Mouse (Mus musculus) spleen, adult 10 weeks (tissue): ENCODE measurements around the gene Clca4b. TPM values are rescaled to one million over a fixed set of nuclear protein-coding genes. Genes with fewer than 3 reads are reported as not detected.

ENCODE experiments used
- polyA plus RNA-seq: library from polyadenylated mRNA; stranded (reverse); fragments of 350-450 nt; fragmentation: Illumina TruSeq; extraction: RNeasy Lipid Tissue Mini Kit (QIAGEN cat#74804); gene quantifications from one replicate; pipeline ENCODE4 v1.2.3, GENCODE M21; 2015; ENCODE audit warnings: low replicate concordance; ENCODE audit not compliant: insufficient read depth

The Clca4b gene
- not detected for polyA plus RNA-seq

DNA sequence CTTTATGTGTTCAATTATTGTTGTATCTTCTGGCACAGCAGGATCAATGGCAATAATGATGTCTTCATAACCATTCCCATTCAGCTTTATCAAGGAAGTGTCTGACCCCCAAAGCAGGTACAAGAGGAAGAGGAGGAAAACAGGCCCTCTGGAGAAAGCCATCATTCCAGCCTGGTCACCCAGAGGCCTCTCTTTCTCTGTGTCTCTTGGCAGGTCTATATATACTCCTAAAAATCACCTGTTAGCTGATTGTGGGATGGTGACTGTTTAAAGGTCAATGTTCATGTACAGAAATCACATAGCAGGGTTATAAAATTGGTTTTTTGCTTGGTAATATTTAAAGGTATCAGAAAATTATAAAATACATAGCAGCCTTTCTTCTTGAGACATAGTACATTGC is at the start of gene Clca4b:
Clca4b (minus strand) TSS at position 195 of the 400 bp plus-strand sequence.

GRCm38 (mm10) chr3:144974945-144975344 is 42.6 kb upstream of the Clca4b start, which contains the start of gene Clca4a:
TSS of gene Clca4a (minus strand) at chr3:144975045.

Other genes starting within 250 kb of the Clca4b start
- 219 TPM for gene Sh3glb1, start 212.2 kb downstream of the Clca4b start, polyA plus RNA-seq
- gene Clca3a1, start 171.6 kb downstream of the Clca4b start, polyA plus RNA-seq = 116 TPM
- gene Clca3a2, start 113.0 kb downstream of the Clca4b start, polyA plus RNA-seq = 0.26 TPM
- gene Clca3b, start 83.2 kb downstream of the Clca4b start, polyA plus RNA-seq = not detected
- not detected for gene Clca4a, start 42.5 kb upstream of the Clca4b start, polyA plus RNA-seq
- not detected for gene Clca1, start 100.2 kb upstream of the Clca4b start, polyA plus RNA-seq
- 0.77 TPM for gene Clca2, start 166.9 kb upstream of the Clca4b start, polyA plus RNA-seq
- gene Odf2l, start 186.1 kb upstream of the Clca4b start, polyA plus RNA-seq = 26.6 TPM